Comparison of ENCODE assay signal across 9 mouse cellular contexts in genomic region chr17:30950780-30951179, GRCm38 (mm10). TPM values are rescaled to one million over a fixed set of nuclear protein-coding genes. Genes with fewer than 3 reads are reported as not detected.
DNase-seq lines count a peak whose midpoint lies in the region; TF ChIP-seq lines count a peak whose summit lies in the region.
"Had no signal": no experiment of that assay in that cellular context is flagged by ENCODE, and none has a peak within 500 bp of the region (broad histone marks: within the 10 kb centered on the region; RNA-seq: fewer than 3 reads in every experiment).

No protein-coding gene starts in this region.

- H3K9me3 ChIP-seq in CH12.LX (replicated peaks; ENCODE audit: low read length): no peaks in the 10 kb centered on the region
- H3K9me3 ChIP-seq: liver, embryonic 13.5 days had no signal

- no peaks in the 10 kb centered on the region for H3K4me1 ChIP-seq in heart, adult 2 months (ENCODE audit: control insufficient read depth, insufficient read depth, low read length)
- H3K4me1 ChIP-seq in CH12.LX (ENCODE audit: control insufficient read depth in 1 of 2, insufficient read depth in 2 of 2): 0 out of 4 replicates have a peak, but pooled peaks cover 0 to under 1% of the 10 kb centered on the region in 2 experiments
- H3K4me1 ChIP-seq: liver, embryonic 13.5 days had no signal

- peak; percentile 54 for TF ChIP-seq RAD21 in CH12.LX (IDR thresholded peaks at IDR 0.05; ENCODE audit: low read depth, low read length)

- no peak for TF ChIP-seq POLR2A in heart, adult 2 months (IDR thresholded peaks at IDR 0.05; ENCODE audit: insufficient read depth, low read depth, low read length)
- no peak for TF ChIP-seq POLR2A in CH12.LX (IDR thresholded peaks at IDR 0.05; ENCODE audit: low read depth, low read length)

- H3K27ac ChIP-seq in heart, adult 2 months: no peak overlapping the region
- H3K27ac ChIP-seq in CH12.LX (ENCODE audit: insufficient read depth, low read depth): no peak overlapping the region
- H3K27ac ChIP-seq: liver, embryonic 13.5 days had no signal

- TF ChIP-seq CTCF in heart, adult 2 months (IDR thresholded peaks at IDR 0.05): peak; percentile 86
- peak in 1 of 2 experiments; percentile 64; a peak in 2 of 4 replicates for TF ChIP-seq CTCF in CH12.LX (conservative IDR thresholded peaks at IDR 0.05 in 1 of 2, IDR thresholded peaks at IDR 0.05 in 1 of 2; ENCODE audit: low read depth in 2 of 2, low read length in 2 of 2)

- H3K36me3 ChIP-seq in heart, adult 2 months (ENCODE audit: control insufficient read depth, insufficient read depth, low read length): no peaks in the 10 kb centered on the region
- H3K36me3 ChIP-seq in CH12.LX (replicated peaks in 1 of 2; ENCODE audit: control insufficient read depth in 1 of 2, insufficient read depth in 1 of 2, low read length in 1 of 2): no peaks in the 10 kb centered on the region
- H3K36me3 ChIP-seq: liver, embryonic 13.5 days had no signal

- H3K9ac ChIP-seq in heart, adult 2 months (ENCODE audit: low read depth, low read length): no peak overlapping the region
- no peak overlapping the region for H3K9ac ChIP-seq in CH12.LX (ENCODE audit: insufficient read depth, low read depth)
- H3K9ac ChIP-seq: liver, embryonic 13.5 days had no signal

- dilution Hi-C loops in CH12.LX (cut with MboI; ENCODE audit: extremely low pct_ligation_motif_present, extremely low pct_unique_long_range_greater_than_20kb, low sequenced_read_pairs): no loop called here

- no peak overlapping the region for H3K4me2 ChIP-seq in CH12.LX (ENCODE audit: insufficient read depth, low read depth, poor library complexity, severe bottlenecking)
- H3K4me2 ChIP-seq: liver, embryonic 13.5 days had no signal

- intact Hi-C loops in heart, adult 2 months (cut with DNase I): loop anchor here (1.0 to 2.0 kb wide), 3 partner anchors 106 to 204 kb away; no protein-coding TSS in a partner anchor

- peak; percentile 18 to 56 for DNase-seq in heart, adult 2 months
- no peak for DNase-seq in heart, adult 11 months
- DNase-seq in CH12.LX (ENCODE audit: extremely low read depth): peak; percentile 58
- DNase-seq in brain, embryonic 18.5 days (ENCODE audit: low read depth, low spot score): peak; percentile 32
- DNase-seq in frontal cortex, postnatal 25 days (ENCODE audit: low spot score in 2 of 2): peak; percentile 64 to 70
- DNase-seq in layer of hippocampus, postnatal 25 days (ENCODE audit: extremely low spot score in 1 of 2, low spot score in 1 of 2): peak; percentile 68 to 92
- peak; percentile 78 for DNase-seq in naive thymus-derived CD4-positive, alpha-beta T cell, adult 2 months (ENCODE audit: low read depth)
- DNase-seq in thymus, postnatal 14 days: peak; percentile 78
- DNase-seq: liver, embryonic 13.5 days had no signal

- in situ Hi-C loops in CH12.LX (cut with MboI; ENCODE audit: low pct_ligation_motif_present, low pct_unique_long_range_greater_than_20kb, low sequenced_read_pairs): no loop called here

- under 1% methylated on average over 7 of the region's 7 CpGs for WGBS in heart, adult 2 months

- TF ChIP-seq EP300 in heart, adult 2 months (IDR thresholded peaks at IDR 0.05; ENCODE audit: insufficient read depth, low read depth, low read length): no peak
- no peak for TF ChIP-seq EP300 in CH12.LX (IDR thresholded peaks at IDR 0.05; ENCODE audit: low read length)

- H3K4me3 ChIP-seq in heart, adult 2 months: no peak overlapping the region
- no peak overlapping the region for H3K4me3 ChIP-seq in CH12.LX (replicated peaks in 1 of 3; ENCODE audit: low read depth in 2 of 3, low read length in 2 of 3, poor library complexity in 1 of 3)
- H3K4me3 ChIP-seq: liver, embryonic 13.5 days had no signal

- H3K79me2 ChIP-seq in heart, adult 2 months (replicated peaks; ENCODE audit: control insufficient read depth, insufficient read depth, low read length): no peaks in the 10 kb centered on the region
- H3K79me2 ChIP-seq in CH12.LX (replicated peaks; ENCODE audit: control insufficient read depth, extremely low read depth, insufficient read depth, poor library complexity, severe bottlenecking): no peaks in the 10 kb centered on the region

- no peaks in the 10 kb centered on the region for H3K27me3 ChIP-seq in heart, adult 2 months (ENCODE audit: control insufficient read depth, insufficient read depth, low read length)
- peaks cover 39% of the 10 kb centered on the region for H3K27me3 ChIP-seq in CH12.LX (replicated peaks)
- H3K27me3 ChIP-seq: liver, embryonic 13.5 days had no signal

TF ChIP-seq in CH12.LX, 34 proteins besides CTCF, POLR2A, EP300 and RAD21:
- TF ChIP-seq MAZ (IDR thresholded peaks at IDR 0.05; ENCODE audit: low read depth, low read length): no peak
- peak; percentile 50 for TF ChIP-seq SMC3 (IDR thresholded peaks at IDR 0.05; ENCODE audit: low read depth, low read length)
- no peak for TF ChIP-seq GABPA (IDR thresholded peaks at IDR 0.05; ENCODE audit: insufficient replicate concordance, low read depth, low read length)
- no peak for TF ChIP-seq SIN3A (IDR thresholded peaks at IDR 0.05; ENCODE audit: low read length)
- no peak for TF ChIP-seq KAT2A (IDR thresholded peaks at IDR 0.05; ENCODE audit: insufficient replicate concordance, low read length)
- TF ChIP-seq E2F4 (IDR thresholded peaks at IDR 0.05; ENCODE audit: insufficient replicate concordance, low read depth, low read length): no peak
- no peak for TF ChIP-seq MAFK (IDR thresholded peaks at IDR 0.05; ENCODE audit: insufficient replicate concordance, low read length)
- TF ChIP-seq ZNF384 (IDR thresholded peaks at IDR 0.05; ENCODE audit: low read depth, low read length): peak; percentile 94
- TF ChIP-seq NELFE (IDR thresholded peaks at IDR 0.05; ENCODE audit: low read depth, low read length): no peak
- no peak for TF ChIP-seq CHD1 (IDR thresholded peaks at IDR 0.05; ENCODE audit: low read depth, low read length)
- TF ChIP-seq MEF2A (IDR thresholded peaks at IDR 0.05; ENCODE audit: borderline replicate concordance, low read depth, low read length): no peak
- TF ChIP-seq POLR2AphosphoS2 (IDR thresholded peaks at IDR 0.05; ENCODE audit: low read depth, low read length): no peak
- no peak for TF ChIP-seq MAX (IDR thresholded peaks at IDR 0.05; ENCODE audit: low read length)
- TF ChIP-seq ELF1 (IDR thresholded peaks at IDR 0.05; ENCODE audit: low read depth, low read length): no peak
- TF ChIP-seq ZC3H11A (IDR thresholded peaks at IDR 0.05; ENCODE audit: low read depth, low read length): no peak
- TF ChIP-seq ETS1 (conservative IDR thresholded peaks at IDR 0.05; ENCODE audit: low read depth, low read length): no peak
- no peak for TF ChIP-seq PAX5 (IDR thresholded peaks at IDR 0.05; ENCODE audit: low read length)

RNA-seq across cellular contexts. Expression of gene Umodl1, which starts 3.7 kb away (rescaled TPM):
- total RNA-seq in heart, adult 2 months (2021): not detected
- not detected in 2 replicates for polyA plus RNA-seq in heart, adult 2 months (2012; rRNA removed)
- total RNA-seq in CH12.LX (2012; rRNA removed): 2.4 and 4.5 TPM in 2 replicates
- total RNA-seq in CH12.LX (2014; rRNA removed): 1.6 TPM in 2 replicates
- 1.0 and 1.1 TPM in 2 replicates for polyA plus RNA-seq in CH12.LX (2012; ENCODE audit: insufficient read length, low read depth)
- under 1 TPM; 0.38 to 0.49 TPM for total RNA-seq in layer of hippocampus, postnatal 25 days (2021)

RNA-seq across cellular contexts. Expression of gene Glp1r, which starts 49.2 kb away (rescaled TPM):
- total RNA-seq in heart, adult 2 months (2021): under 1 TPM; 0.16 to 0.25 TPM
- 0.29 and 0.64 TPM in 2 replicates for polyA plus RNA-seq in heart, adult 2 months (2012; rRNA removed)
- total RNA-seq in CH12.LX (2012; rRNA removed) (0.04 TPM in 2 replicates), CH12.LX (2014; rRNA removed) (not detected in 2 replicates)
- polyA plus RNA-seq in CH12.LX (2012; ENCODE audit: insufficient read length, low read depth): not detected in 2 replicates
- total RNA-seq in layer of hippocampus, postnatal 25 days (2021): 1 to 10 TPM; 2.5 to 2.7 TPM
- polyA plus RNA-seq: liver, embryonic 13.5 days had no signal
